Mouse (Mus musculus): ENCODE results near the gene Lfng.

- TF ChIP-seq CTCF (IDR thresholded peaks at IDR 0.05; ENCODE audit: insufficient read depth, low read depth, low read length) (no peak), POLR2A (IDR thresholded peaks at IDR 0.05; ENCODE audit: insufficient read depth, low read depth, low read length) (no peak)
Observed at GRCm38 (mm10) chr5:140627580-140627979, 20.5 kb downstream of the Lfng start.
